Mouse (Mus musculus): ENCODE data around the gene Ebf4. TPM values are rescaled to one million over a fixed set of nuclear protein-coding genes. Genes with fewer than 3 reads are reported as not detected.

Gene Ebf4
- total and polyA plus RNA-seq, 2 experiments from 2014 or later = 6.7 to 17.2 TPM

GRCm38 (mm10) chr2:130392836-130393235 is 97.9 kb downstream of the Ebf4 start:
- TF ChIP-seq CTCF (IDR thresholded peaks at IDR 0.05) = no peak
- DNase-seq (ENCODE audit: low spot score) (no peak), ATAC-seq (ENCODE audit: low FRiP score) (no peak)
- Histone ChIP-seq H3K4me1 (ENCODE audit: insufficient read depth, low read length) (0 out of 2 replicates have a peak, but pooled peaks cover 8% of the 10 kb centered on the region), H3K9me3 (ENCODE audit: low read length) (no peaks in the 10 kb centered on the region), H3K9ac (replicated peaks; ENCODE audit: low read length, poor library complexity, severe bottlenecking) (no peak overlapping the region), H3K36me3 (ENCODE audit: insufficient read depth, low read length) (peaks cover 12% of the 10 kb centered on the region; the same call in 1 of the 2 replicates), H3K27me3 (ENCODE audit: insufficient read depth, low read length) (no peaks in the 10 kb centered on the region; the same call in 1 of the 2 replicates), H3K27ac (ENCODE audit: low read depth, low read length) (no peak overlapping the region), H3K4me2 (ENCODE audit: low read depth, low read length, poor library complexity, severe bottlenecking) (no peak overlapping the region), H3K4me3 (ENCODE audit: low read depth, low read length) (no peak overlapping the region)
- 89% methylated on average over 3 of the region's 3 CpGs for WGBS

GRCm38 (mm10) chr2:130395696-130396095 is 100.7 kb downstream of the Ebf4 start:
- Histone ChIP-seq H3K4me2 (ENCODE audit: low read depth, low read length, poor library complexity, severe bottlenecking) (no peak overlapping the region), H3K4me1 (ENCODE audit: insufficient read depth, low read length) (0 out of 2 replicates have a peak, but pooled peaks cover 8% of the 10 kb centered on the region), H3K27ac (ENCODE audit: low read depth, low read length) (no peak overlapping the region), H3K9me3 (ENCODE audit: low read length) (no peaks in the 10 kb centered on the region), H3K4me3 (ENCODE audit: low read depth, low read length) (no peak overlapping the region), H3K27me3 (ENCODE audit: insufficient read depth, low read length) (no peaks in the 10 kb centered on the region; the same call in none of the 2 replicates), H3K9ac (replicated peaks; ENCODE audit: low read length, poor library complexity, severe bottlenecking) (no peak overlapping the region), H3K36me3 (ENCODE audit: insufficient read depth, low read length) (peaks cover 12% of the 10 kb centered on the region; the same call in 1 of the 2 replicates)
- DNase-seq (ENCODE audit: low spot score) = no peak
- TF ChIP-seq CTCF (IDR thresholded peaks at IDR 0.05) = no peak
- 95% methylated on average over 11 of the region's 11 CpGs for WGBS
- no peak for ATAC-seq (ENCODE audit: low FRiP score)

GRCm38 (mm10) chr2:130397186-130397985 is 102.4 kb downstream of the Ebf4 start, which contains the start of gene Cpxm1:
Gene Cpxm1, minus strand, starts transcription at chr2:130397574.
- 0 out of 2 replicates have a peak within 1 kb of the TSS, but pooled peaks have one; percentile 18 for H3K27ac ChIP-seq (ENCODE audit: low read depth, low read length)
- no peak for TF ChIP-seq CTCF (IDR thresholded peaks at IDR 0.05)
- no peaks in the 10 kb centered on the region; the same call in none of the 2 replicates for H3K27me3 ChIP-seq (ENCODE audit: insufficient read depth, low read length)
- H3K9ac ChIP-seq (replicated peaks; ENCODE audit: low read length, poor library complexity, severe bottlenecking) = peak within 1 kb of the TSS; percentile 62
- DNase-seq (ENCODE audit: low spot score) = peak; percentile 33
- WGBS = 1% methylated on average over 40 of the region's 53 CpGs
- peak; percentile 71; the same call in 1 of the 2 replicates for ATAC-seq (ENCODE audit: low FRiP score)
- H3K4me1 ChIP-seq (ENCODE audit: insufficient read depth, low read length) = 0 out of 2 replicates have a peak, but pooled peaks cover 8% of the 10 kb centered on the region
- H3K9me3 ChIP-seq (ENCODE audit: low read length) = no peaks in the 10 kb centered on the region
- H3K4me3 ChIP-seq (ENCODE audit: low read depth, low read length) = peak within 1 kb of the TSS; percentile 49
- H3K36me3 ChIP-seq (ENCODE audit: insufficient read depth, low read length) = peaks cover 11% of the 10 kb centered on the region; the same call in 1 of the 2 replicates
- peak within 1 kb of the TSS; percentile 92 for H3K4me2 ChIP-seq (ENCODE audit: low read depth, low read length, poor library complexity, severe bottlenecking)

- 23% methylated on average over 13 of the region's 14 CpGs for WGBS
- peak overlapping the region; percentile 92 for H3K4me2 ChIP-seq (ENCODE audit: low read depth, low read length, poor library complexity, severe bottlenecking)
- no peak for DNase-seq (ENCODE audit: low spot score)
These were observed 103.1 kb downstream of the Ebf4 start for GRCm38 (mm10) chr2:130398091-130398490.

GRCm38 (mm10) chr2:130400046-130400445 is 105.1 kb downstream of the Ebf4 start:
- Histone ChIP-seq H3K4me3 (ENCODE audit: low read depth, low read length) (no peak overlapping the region), H3K27me3 (ENCODE audit: insufficient read depth, low read length) (no peaks in the 10 kb centered on the region; the same call in none of the 2 replicates), H3K9me3 (ENCODE audit: low read length) (no peaks in the 10 kb centered on the region), H3K36me3 (ENCODE audit: insufficient read depth, low read length) (no peaks in the 10 kb centered on the region), H3K4me1 (ENCODE audit: insufficient read depth, low read length) (0 out of 2 replicates have a peak, but pooled peaks cover 8% of the 10 kb centered on the region), H3K9ac (replicated peaks; ENCODE audit: low read length, poor library complexity, severe bottlenecking) (no peak overlapping the region), H3K27ac (ENCODE audit: low read depth, low read length) (no peak overlapping the region), H3K4me2 (ENCODE audit: low read depth, low read length, poor library complexity, severe bottlenecking) (no peak overlapping the region)
- 83% methylated on average over 1 of the region's 1 CpGs for WGBS
- no peak for TF ChIP-seq CTCF (IDR thresholded peaks at IDR 0.05)
- DNase-seq (ENCODE audit: low spot score) (no peak), ATAC-seq (ENCODE audit: low FRiP score) (no peak)

More at GRCm38 (mm10) chr2:130398091-130398490, 103.1 kb downstream of the Ebf4 start:
- Histone ChIP-seq H3K27me3 (ENCODE audit: insufficient read depth, low read length) (no peaks in the 10 kb centered on the region; the same call in none of the 2 replicates), H3K4me1 (ENCODE audit: insufficient read depth, low read length) (0 out of 2 replicates have a peak, but pooled peaks cover 8% of the 10 kb centered on the region), H3K9me3 (ENCODE audit: low read length) (no peaks in the 10 kb centered on the region), H3K27ac (ENCODE audit: low read depth, low read length) (no peak overlapping the region), H3K36me3 (ENCODE audit: insufficient read depth, low read length) (0 out of 2 replicates have a peak, but pooled peaks cover 5% of the 10 kb centered on the region), H3K4me3 (ENCODE audit: low read depth, low read length) (peak overlapping the region; percentile 49; the same call in 1 of the 2 replicates), H3K9ac (replicated peaks; ENCODE audit: low read length, poor library complexity, severe bottlenecking) (no peak overlapping the region)
- TF ChIP-seq CTCF (IDR thresholded peaks at IDR 0.05) = no peak
- ATAC-seq (ENCODE audit: low FRiP score) = no peak
